Mouse (Mus musculus): Measurements from ENCODE around the gene Rgma. TPM values are rescaled to one million over a fixed set of nuclear protein-coding genes. Genes with fewer than 3 reads are reported as not detected.

Rgma gene
- polyA plus RNA-seq (2015; fragmentation: Nextera tagmentation; extraction: Ambion mirVana), result 10.0 and 12.8 TPM in 2 replicates

DNA sequence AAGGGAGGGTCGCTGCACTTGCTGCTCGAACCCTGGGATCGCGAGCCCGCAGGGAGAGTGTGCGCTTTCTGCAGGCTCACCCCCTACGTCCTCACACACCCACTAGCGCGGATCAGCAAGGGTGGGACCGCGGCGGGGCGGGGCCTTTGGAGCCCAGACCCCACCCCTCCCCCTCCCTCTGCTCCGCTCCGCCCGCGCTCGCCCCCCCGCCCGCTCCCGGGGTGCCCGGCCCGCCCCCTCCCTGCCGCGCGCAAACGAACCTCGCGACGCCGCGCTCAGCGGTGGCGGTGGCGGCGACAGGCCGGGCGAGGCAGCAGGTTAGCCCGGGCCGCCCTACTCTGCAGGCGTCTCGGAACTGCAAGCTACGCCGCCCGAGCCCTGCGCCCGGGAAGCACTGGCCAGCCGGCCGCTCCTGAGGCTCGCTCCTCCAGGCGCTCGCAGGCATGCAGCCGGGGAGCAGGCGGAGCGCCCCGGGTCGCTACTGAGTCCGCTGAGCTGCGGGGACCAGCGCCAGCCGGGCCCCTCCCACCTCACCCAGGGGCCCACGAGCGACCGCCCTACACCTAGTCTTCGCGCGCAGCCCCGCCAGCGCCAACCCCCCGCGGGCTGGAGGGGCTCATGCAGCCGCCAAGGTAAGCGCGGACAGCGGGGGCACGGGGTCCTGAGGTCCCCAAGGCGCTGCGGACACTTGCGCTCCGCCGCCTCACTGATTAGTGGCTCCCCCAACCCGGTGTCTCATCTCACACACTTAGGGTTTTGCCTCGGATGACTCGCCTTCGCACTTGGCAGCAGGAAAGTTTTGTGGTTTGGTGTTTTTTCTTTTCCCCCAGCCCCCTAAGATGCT is at the start of gene Rgma:
Gene Rgma (plus strand): TSS at position 253 of the 844 bp plus-strand sequence.
- under 1% methylated on average over 50 of the region's 85 CpGs for WGBS
- peak; percentile 83 for ATAC-seq (ENCODE audit: low FRiP score, low TSS enrichment)

DNA sequence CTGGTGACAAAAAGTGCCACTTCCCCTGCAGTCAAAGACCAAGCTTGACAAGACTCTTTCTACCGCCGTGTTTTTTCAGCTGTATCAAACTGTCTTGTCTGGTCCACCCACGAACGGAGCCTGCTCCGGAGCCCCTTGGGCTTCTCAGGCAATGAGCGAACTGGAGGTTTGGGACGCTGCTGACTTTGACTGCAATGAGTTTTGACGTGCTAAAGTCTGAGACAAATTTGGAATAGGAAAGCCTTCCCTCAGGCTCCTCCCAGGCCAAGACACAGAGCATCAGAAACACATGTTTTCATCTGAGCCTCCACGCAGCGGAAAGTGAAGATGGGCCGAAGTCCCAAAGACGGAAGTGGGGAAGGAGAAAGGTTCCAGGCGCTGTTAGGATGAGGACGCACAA is 49.1 kb upstream of the Rgma start:
- H3K27me3 ChIP-seq (ENCODE audit: insufficient read depth, low read length), result no peaks in the 10 kb centered on the region
- 0 out of 2 replicates have a peak overlapping the region, but pooled peaks have one; percentile 36 for H3K27ac ChIP-seq (ENCODE audit: low read length)

More for the DNA sequence above, at the start of gene Rgma:
- Histone ChIP-seq H3K4me1 (ENCODE audit: insufficient read depth, low read length) (peaks cover 22% of the 10 kb centered on the region), H3K4me2 (replicated peaks; ENCODE audit: low read depth, low read length) (peak within 1 kb of the TSS; percentile 99), H3K27me3 (ENCODE audit: insufficient read depth, low read length) (peaks cover 46% of the 10 kb centered on the region), H3K36me3 (ENCODE audit: insufficient read depth, low read length) (no peaks in the 10 kb centered on the region), H3K9ac (replicated peaks; ENCODE audit: low read length) (peak within 1 kb of the TSS; percentile 63), H3K27ac (ENCODE audit: low read length) (no peak within 1 kb of the TSS), H3K4me3 (ENCODE audit: low read length) (peak within 1 kb of the TSS; percentile 60), H3K9me3 (ENCODE audit: low read length) (no peaks in the 10 kb centered on the region)

GRCm38 (mm10) chr7:73326680-73327079 is 48.6 kb upstream of the Rgma start:
- Histone ChIP-seq H3K9ac (replicated peaks; ENCODE audit: low read length) (no peak overlapping the region), H3K9me3 (ENCODE audit: low read length) (no peaks in the 10 kb centered on the region), H3K4me1 (ENCODE audit: insufficient read depth, low read length) (peaks cover 31% of the 10 kb centered on the region), H3K27me3 (ENCODE audit: insufficient read depth, low read length) (no peaks in the 10 kb centered on the region), H3K27ac (ENCODE audit: low read length) (peak overlapping the region; percentile 36; the same call in 1 of the 2 replicates), H3K4me2 (replicated peaks; ENCODE audit: low read depth, low read length) (no peak overlapping the region), H3K36me3 (ENCODE audit: insufficient read depth, low read length) (no peaks in the 10 kb centered on the region), H3K4me3 (ENCODE audit: low read length) (no peak overlapping the region)
- peak; percentile 36; the same call in 1 of the 2 replicates for ATAC-seq (ENCODE audit: low FRiP score, low TSS enrichment)
- 30% methylated on average over 11 of the region's 11 CpGs for WGBS

More for the DNA sequence above, 49.1 kb upstream of the Rgma start:
- Histone ChIP-seq H3K4me3 (ENCODE audit: low read length) (no peak overlapping the region), H3K9ac (replicated peaks; ENCODE audit: low read length) (no peak overlapping the region), H3K4me2 (replicated peaks; ENCODE audit: low read depth, low read length) (no peak overlapping the region), H3K9me3 (ENCODE audit: low read length) (no peaks in the 10 kb centered on the region), H3K36me3 (ENCODE audit: insufficient read depth, low read length) (no peaks in the 10 kb centered on the region), H3K4me1 (ENCODE audit: insufficient read depth, low read length) (peaks cover 29% of the 10 kb centered on the region)
- WGBS, result 59% methylated on average over 14 of the region's 14 CpGs
- ATAC-seq (ENCODE audit: low FRiP score, low TSS enrichment), result no peak

DNA sequence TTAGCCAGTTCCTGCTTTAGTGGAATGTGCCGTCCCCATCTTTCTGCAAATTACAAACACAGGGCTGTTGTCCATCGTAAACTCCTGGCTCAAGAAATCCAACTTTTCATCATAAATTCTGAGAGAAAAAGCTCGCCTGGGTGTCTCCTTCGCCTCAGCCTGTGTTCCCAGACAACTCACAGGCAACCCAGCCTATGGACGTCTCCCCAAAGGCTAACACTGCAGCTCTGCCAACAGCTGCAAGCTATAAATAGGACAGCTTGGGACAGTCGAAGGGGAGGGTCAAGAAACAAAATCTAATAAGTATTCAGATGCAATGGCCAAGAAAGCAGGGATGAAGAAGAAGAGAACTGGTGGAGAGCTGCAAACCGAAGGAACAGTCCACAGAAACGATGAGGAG is 48.1 kb upstream of the Rgma start:
- ATAC-seq (ENCODE audit: low FRiP score, low TSS enrichment), result peak; percentile 76; the same call in 1 of the 2 replicates
- Histone ChIP-seq H3K9me3 (ENCODE audit: low read length) (no peaks in the 10 kb centered on the region), H3K36me3 (ENCODE audit: insufficient read depth, low read length) (no peaks in the 10 kb centered on the region), H3K4me3 (ENCODE audit: low read length) (no peak overlapping the region), H3K27me3 (ENCODE audit: insufficient read depth, low read length) (no peaks in the 10 kb centered on the region; the same call in 1 of the 2 replicates), H3K4me1 (ENCODE audit: insufficient read depth, low read length) (peaks cover 35% of the 10 kb centered on the region), H3K4me2 (replicated peaks; ENCODE audit: low read depth, low read length) (no peak overlapping the region), H3K27ac (ENCODE audit: low read length) (0 out of 2 replicates have a peak overlapping the region, but pooled peaks have one; percentile 23), H3K9ac (replicated peaks; ENCODE audit: low read length) (no peak overlapping the region)
- WGBS, result 33% methylated on average over 8 of the region's 8 CpGs

DNA sequence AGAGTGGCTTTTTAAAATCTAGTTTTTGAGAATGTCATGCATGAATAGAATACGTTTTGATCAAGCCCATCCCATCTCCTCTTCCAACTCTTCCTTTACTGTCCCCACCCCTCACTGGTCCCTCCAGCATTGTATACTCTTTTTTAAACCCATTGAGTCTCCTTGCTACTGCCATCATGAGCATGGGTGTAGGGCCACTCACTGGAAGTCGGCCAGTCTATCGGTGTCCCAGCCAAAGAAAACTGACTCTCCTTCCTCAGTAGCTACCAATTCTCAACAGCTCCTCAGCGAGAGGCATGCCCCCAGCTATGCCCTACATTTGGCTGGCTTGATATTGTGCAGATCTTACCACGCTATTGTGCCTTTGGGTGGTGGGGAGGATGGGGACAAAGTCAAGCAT is 47.7 kb upstream of the Rgma start:
- H3K27me3 ChIP-seq (ENCODE audit: insufficient read depth, low read length), result no peaks in the 10 kb centered on the region; the same call in 1 of the 2 replicates
- H3K36me3 ChIP-seq (ENCODE audit: insufficient read depth, low read length), result no peaks in the 10 kb centered on the region
- no peak overlapping the region for H3K4me2 ChIP-seq (replicated peaks; ENCODE audit: low read depth, low read length)
- H3K27ac ChIP-seq (ENCODE audit: low read length), result peak overlapping the region; percentile 23; the same call in 1 of the 2 replicates
- H3K4me1 ChIP-seq (ENCODE audit: insufficient read depth, low read length), result peaks cover 35% of the 10 kb centered on the region
- H3K4me3 ChIP-seq (ENCODE audit: low read length), result no peak overlapping the region
- no peaks in the 10 kb centered on the region for H3K9me3 ChIP-seq (ENCODE audit: low read length)
- H3K9ac ChIP-seq (replicated peaks; ENCODE audit: low read length), result no peak overlapping the region
- ATAC-seq (ENCODE audit: low FRiP score, low TSS enrichment), result no peak
- WGBS, result 67% methylated on average over 5 of the region's 5 CpGs

DNA sequence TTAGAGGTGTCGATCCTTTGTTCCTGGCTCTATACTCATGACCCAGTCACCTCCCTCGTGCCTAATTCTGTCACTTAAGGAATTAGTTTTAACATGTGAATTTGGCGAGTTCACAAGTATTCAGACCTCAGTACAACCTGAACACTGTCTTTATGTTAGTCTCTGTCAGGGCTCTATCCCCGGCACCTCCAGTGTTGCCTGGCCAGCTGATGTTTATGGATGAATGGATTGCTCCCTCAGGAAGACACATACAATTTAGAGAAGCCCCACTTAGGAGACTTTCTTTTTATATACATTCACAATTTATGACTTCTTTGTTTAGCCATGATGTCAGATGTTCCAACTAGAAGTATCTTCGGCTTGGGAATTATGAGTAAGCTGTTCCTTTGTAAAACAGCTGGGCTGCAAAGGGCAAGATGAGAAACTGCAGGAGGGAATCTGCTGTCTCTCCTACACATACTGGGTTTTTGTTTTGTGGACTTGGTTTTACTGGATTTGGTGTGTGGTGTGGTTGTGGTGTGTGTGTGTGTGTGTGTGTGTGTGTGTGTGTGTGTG is 46.6 kb upstream of the Rgma start:
- H3K4me2 ChIP-seq (replicated peaks; ENCODE audit: low read depth, low read length), result no peak overlapping the region

DNA sequence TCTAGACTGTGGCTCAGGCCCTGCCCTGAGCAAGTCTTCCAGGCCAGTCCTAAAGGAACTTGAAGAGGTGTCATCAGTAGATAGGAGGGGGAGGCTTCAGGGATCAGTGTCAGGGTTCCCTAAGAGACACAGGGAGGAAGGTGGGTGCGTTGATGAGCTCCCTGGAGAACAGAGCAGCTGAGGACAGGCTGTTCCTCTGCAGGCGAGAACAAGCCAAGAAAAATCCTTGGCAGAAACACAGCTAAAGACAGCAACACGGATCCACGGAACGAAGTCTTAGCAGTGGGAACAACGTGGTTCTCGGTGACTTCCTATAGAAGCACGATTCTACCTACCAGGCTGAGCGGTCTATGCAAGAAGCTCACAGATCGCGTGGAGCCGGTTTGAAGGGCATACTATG is 44.6 kb upstream of the Rgma start:
- no peak overlapping the region for H3K4me3 ChIP-seq (ENCODE audit: low read length)
- no peaks in the 10 kb centered on the region; the same call in 1 of the 2 replicates for H3K27me3 ChIP-seq (ENCODE audit: insufficient read depth, low read length)
- peaks cover 39% of the 10 kb centered on the region for H3K4me1 ChIP-seq (ENCODE audit: insufficient read depth, low read length)
- no peaks in the 10 kb centered on the region for H3K36me3 ChIP-seq (ENCODE audit: insufficient read depth, low read length)
- H3K9ac ChIP-seq (replicated peaks; ENCODE audit: low read length), result no peak overlapping the region
- no peak for ATAC-seq (ENCODE audit: low FRiP score, low TSS enrichment)
- H3K27ac ChIP-seq (ENCODE audit: low read length), result no peak overlapping the region
- no peaks in the 10 kb centered on the region for H3K9me3 ChIP-seq (ENCODE audit: low read length)
- H3K4me2 ChIP-seq (replicated peaks; ENCODE audit: low read depth, low read length), result no peak overlapping the region
- 86% methylated on average over 12 of the region's 12 CpGs for WGBS

More for the DNA sequence above, 46.6 kb upstream of the Rgma start:
- H3K36me3 ChIP-seq (ENCODE audit: insufficient read depth, low read length), result no peaks in the 10 kb centered on the region
- H3K9me3 ChIP-seq (ENCODE audit: low read length), result no peaks in the 10 kb centered on the region
- no peak for ATAC-seq (ENCODE audit: low FRiP score, low TSS enrichment)
- H3K27ac ChIP-seq (ENCODE audit: low read length), result no peak overlapping the region
- 24% methylated on average over 5 of the region's 5 CpGs for WGBS
- H3K4me3 ChIP-seq (ENCODE audit: low read length), result no peak overlapping the region
- H3K27me3 ChIP-seq (ENCODE audit: insufficient read depth, low read length), result no peaks in the 10 kb centered on the region; the same call in 1 of the 2 replicates
- H3K4me1 ChIP-seq (ENCODE audit: insufficient read depth, low read length), result peaks cover 38% of the 10 kb centered on the region
- H3K9ac ChIP-seq (replicated peaks; ENCODE audit: low read length), result no peak overlapping the region

DNA sequence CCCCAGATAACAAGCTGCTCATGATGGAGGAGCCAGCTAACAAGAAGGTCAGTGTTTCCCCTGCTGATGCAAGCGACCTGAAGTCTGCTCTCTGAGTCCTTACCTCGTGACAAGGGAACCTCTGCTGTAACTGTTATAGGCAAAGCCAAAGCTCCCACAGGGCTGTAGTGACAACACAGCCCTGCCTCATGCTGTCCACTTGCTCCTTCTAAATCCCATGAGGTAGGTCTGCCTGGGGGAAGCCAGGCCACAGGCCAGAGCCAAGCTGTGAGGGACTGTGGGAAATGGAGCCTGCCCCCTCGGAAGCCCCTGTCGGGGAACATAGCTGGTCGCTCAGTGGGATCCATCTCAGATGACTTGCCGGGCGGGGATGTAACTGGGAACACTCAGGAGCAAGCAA is 43.7 kb upstream of the Rgma start:
- no peaks in the 10 kb centered on the region for H3K36me3 ChIP-seq (ENCODE audit: insufficient read depth, low read length)
- no peaks in the 10 kb centered on the region; the same call in 1 of the 2 replicates for H3K27me3 ChIP-seq (ENCODE audit: insufficient read depth, low read length)
- 53% methylated on average over 7 of the region's 7 CpGs for WGBS
- H3K4me2 ChIP-seq (replicated peaks; ENCODE audit: low read depth, low read length), result no peak overlapping the region
- ATAC-seq (ENCODE audit: low FRiP score, low TSS enrichment), result no peak
- no peak overlapping the region for H3K9ac ChIP-seq (replicated peaks; ENCODE audit: low read length)
- no peak overlapping the region for H3K4me3 ChIP-seq (ENCODE audit: low read length)
- no peak overlapping the region for H3K27ac ChIP-seq (ENCODE audit: low read length)
- H3K9me3 ChIP-seq (ENCODE audit: low read length), result no peaks in the 10 kb centered on the region
- peaks cover 39% of the 10 kb centered on the region for H3K4me1 ChIP-seq (ENCODE audit: insufficient read depth, low read length)

DNA sequence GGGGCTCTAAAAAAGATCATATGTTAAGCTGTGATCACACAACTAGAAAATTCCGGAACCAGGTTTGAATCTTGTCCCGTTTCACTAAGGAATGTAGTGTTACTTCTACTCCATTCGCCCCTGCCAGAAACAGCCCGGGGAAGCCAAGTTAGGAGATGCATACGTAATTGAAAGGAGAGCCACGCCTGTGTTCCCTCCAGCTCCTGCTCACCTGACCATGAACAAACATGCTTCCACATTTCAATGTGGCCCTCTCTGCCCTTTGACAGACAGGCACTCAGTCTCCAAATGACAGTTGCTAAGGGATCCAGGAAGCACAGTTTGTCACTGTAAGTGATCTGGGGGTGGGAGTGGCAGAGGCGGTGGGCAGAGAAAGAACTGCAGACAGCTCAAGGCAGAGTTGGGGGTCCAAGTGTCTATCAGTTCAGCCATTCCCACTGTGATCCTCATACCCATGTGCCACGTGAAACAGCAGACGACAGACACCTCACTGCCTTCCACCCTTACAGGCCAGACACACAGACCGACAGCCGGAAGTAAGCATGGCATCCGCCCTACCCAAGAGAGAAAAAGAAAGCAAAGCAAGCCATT is 41.8 kb upstream of the Rgma start:
- Histone ChIP-seq H3K36me3 (ENCODE audit: insufficient read depth, low read length) (no peaks in the 10 kb centered on the region), H3K4me3 (ENCODE audit: low read length) (no peak overlapping the region), H3K9ac (replicated peaks; ENCODE audit: low read length) (no peak overlapping the region), H3K27ac (ENCODE audit: low read length) (no peak overlapping the region), H3K4me1 (ENCODE audit: insufficient read depth, low read length) (peaks cover 23% of the 10 kb centered on the region), H3K4me2 (replicated peaks; ENCODE audit: low read depth, low read length) (no peak overlapping the region), H3K9me3 (ENCODE audit: low read length) (no peaks in the 10 kb centered on the region), H3K27me3 (ENCODE audit: insufficient read depth, low read length) (no peaks in the 10 kb centered on the region; the same call in 1 of the 2 replicates)
- ATAC-seq (ENCODE audit: low FRiP score, low TSS enrichment), result peak; percentile 47; the same call in 1 of the 2 replicates
- WGBS, result 42% methylated on average over 12 of the region's 12 CpGs

Measured in kidney, embryonic 16.5 days (tissue).